Mouse (Mus musculus) erythroblast, adult 5-6 weeks (primary cell): ENCODE results near the gene Atp6v0e2. TPM values are rescaled to one million over a fixed set of nuclear protein-coding genes. Genes with fewer than 3 reads are reported as not detected.

Source experiments
- ATAC-seq: replicated peaks from 2 replicates; pipeline ENCODE4 v1.8.0; 2016; ENCODE audit warnings: moderate number of reproducible peaks, mild to moderate bottlenecking, moderate TSS enrichment, inconsistent platforms; ENCODE audit not compliant: poor library complexity, low FRiP score, severe bottlenecking
- total RNA-seq, 2 experiments: library from RNA; stranded (forward) in 1 of 2; stranded (reverse) in 1 of 2; fragments of 150-400 nt in 1 of 2; fragments of 200-764, 138-1000 nt in 1 of 2; gene quantifications; 2 replicates each; pipeline versions ENCODE4 v1.2.3 to v1.2.4; 2015 to 2017; ENCODE audit warnings: low replicate concordance in 2 of 2

Gene Atp6v0e2
- total RNA-seq (2015; ENCODE audit: low replicate concordance) (not detected in 2 replicates), total RNA-seq (2017; ENCODE audit: low replicate concordance) (not detected in 2 replicates)

- ATAC-seq, result no peak
Observed at GRCm38 (mm10) chr6:48537105-48537954, at the start of gene Atp6v0e2. TSS of gene Atp6v0e2 (plus strand) at chr6:48537615.

GRCm38 (mm10) chr6:48487747-48488725 lies 49.4 kb upstream of the Atp6v0e2 start:
- ATAC-seq, result no peak

- no peak for ATAC-seq
Observed at GRCm38 (mm10) chr6:48489741-48490140, 47.7 kb upstream of the Atp6v0e2 start.

- no peak for ATAC-seq
Observed at GRCm38 (mm10) chr6:48491361-48491760, 46.1 kb upstream of the Atp6v0e2 start.

GRCm38 (mm10) chr6:48493136-48493730 lies 44.2 kb upstream of the Atp6v0e2 start:
- ATAC-seq, result no peak

GRCm38 (mm10) chr6:48497521-48497920 lies 39.9 kb upstream of the Atp6v0e2 start:
- ATAC-seq, result no peak

- no peak for ATAC-seq
Observed at GRCm38 (mm10) chr6:48503847-48504240, 33.6 kb upstream of the Atp6v0e2 start.

GRCm38 (mm10) chr6:48504241-48504854 lies 33.1 kb upstream of the Atp6v0e2 start:
- no peak; the same call in 1 of the 2 replicates for ATAC-seq

- no peak for ATAC-seq
Observed at GRCm38 (mm10) chr6:48508087-48508486, 29.3 kb upstream of the Atp6v0e2 start.

GRCm38 (mm10) chr6:48510426-48510825 lies 27.0 kb upstream of the Atp6v0e2 start:
- ATAC-seq, result no peak

- ATAC-seq, result no peak
Observed at GRCm38 (mm10) chr6:48511861-48512260, 25.6 kb upstream of the Atp6v0e2 start.

- peak; percentile 93 for ATAC-seq
Observed at GRCm38 (mm10) chr6:48524882-48525281, 12.5 kb upstream of the Atp6v0e2 start.

GRCm38 (mm10) chr6:48527901-48528300 lies 9.5 kb upstream of the Atp6v0e2 start:
- no peak for ATAC-seq

- ATAC-seq, result no peak
Observed at GRCm38 (mm10) chr6:48529261-48529660, 8.2 kb upstream of the Atp6v0e2 start.

- no peak for ATAC-seq
Observed at GRCm38 (mm10) chr6:48529871-48530440, 7.5 kb upstream of the Atp6v0e2 start.

GRCm38 (mm10) chr6:48530862-48531261 lies 6.6 kb upstream of the Atp6v0e2 start:
- no peak for ATAC-seq

- ATAC-seq, result no peak
Observed at GRCm38 (mm10) chr6:48533475-48533874, 3.9 kb upstream of the Atp6v0e2 start.

GRCm38 (mm10) chr6:48534913-48535312 lies 2.5 kb upstream of the Atp6v0e2 start:
- no peak for ATAC-seq

GRCm38 (mm10) chr6:48536091-48536490 lies 1.3 kb upstream of the Atp6v0e2 start:
- no peak for ATAC-seq
